Mouse (Mus musculus): ENCODE data around the gene Hmgcs2. TPM values are rescaled to one million over a fixed set of nuclear protein-coding genes. Genes with fewer than 3 reads are reported as not detected.

Gene Hmgcs2
- polyA plus RNA-seq, 1 experiment from 2014 or later: 754 TPM

DNA sequence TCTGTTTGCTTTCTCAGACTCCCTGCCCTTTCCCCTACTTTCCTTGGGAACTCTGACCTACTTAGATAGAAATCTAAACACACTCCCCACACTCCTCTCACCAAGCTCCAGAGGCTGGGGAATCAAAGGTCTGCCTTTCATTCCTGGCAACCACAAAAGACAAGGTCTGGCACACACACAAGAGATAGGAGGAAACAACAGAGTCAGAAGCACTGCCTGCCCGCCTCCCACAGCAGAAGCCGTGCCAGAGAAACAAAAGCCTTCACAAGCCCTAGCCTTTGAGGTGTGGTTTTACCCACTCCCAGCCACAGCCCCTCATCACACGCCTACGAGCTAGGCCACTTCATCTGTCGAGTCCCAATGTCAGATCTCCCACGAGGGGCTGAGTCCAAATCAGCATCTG lies 13.0 kb upstream of the Hmgcs2 start:
- Histone ChIP-seq H3K9me3 (ENCODE audit: control insufficient read depth) (no peaks in the 10 kb centered on the region), H3K4me1 (replicated peaks; ENCODE audit: control insufficient read depth, insufficient read depth, low read length) (peaks cover 12% of the 10 kb centered on the region), H3K27me3 (replicated peaks; ENCODE audit: control insufficient read depth, insufficient read depth, low read length) (no peaks in the 10 kb centered on the region), H3K4me2 (replicated peaks; ENCODE audit: low read depth) (peak overlapping the region; percentile 37), H3K4me3 (ENCODE audit: low read depth, low read length) (no peak overlapping the region), H3K36me3 (ENCODE audit: control insufficient read depth, insufficient read depth) (no peaks in the 10 kb centered on the region), H3K27ac (ENCODE audit: low read depth, low read length) (peak overlapping the region; percentile 85), H3K9ac (ENCODE audit: low read depth, low read length) (no peak overlapping the region)
- 7% methylated on average over 6 of the region's 6 CpGs for WGBS
- no peak for TF ChIP-seq CTCF (IDR thresholded peaks at IDR 0.05; ENCODE audit: low read depth)
- peak; percentile 94 for ATAC-seq

DNA sequence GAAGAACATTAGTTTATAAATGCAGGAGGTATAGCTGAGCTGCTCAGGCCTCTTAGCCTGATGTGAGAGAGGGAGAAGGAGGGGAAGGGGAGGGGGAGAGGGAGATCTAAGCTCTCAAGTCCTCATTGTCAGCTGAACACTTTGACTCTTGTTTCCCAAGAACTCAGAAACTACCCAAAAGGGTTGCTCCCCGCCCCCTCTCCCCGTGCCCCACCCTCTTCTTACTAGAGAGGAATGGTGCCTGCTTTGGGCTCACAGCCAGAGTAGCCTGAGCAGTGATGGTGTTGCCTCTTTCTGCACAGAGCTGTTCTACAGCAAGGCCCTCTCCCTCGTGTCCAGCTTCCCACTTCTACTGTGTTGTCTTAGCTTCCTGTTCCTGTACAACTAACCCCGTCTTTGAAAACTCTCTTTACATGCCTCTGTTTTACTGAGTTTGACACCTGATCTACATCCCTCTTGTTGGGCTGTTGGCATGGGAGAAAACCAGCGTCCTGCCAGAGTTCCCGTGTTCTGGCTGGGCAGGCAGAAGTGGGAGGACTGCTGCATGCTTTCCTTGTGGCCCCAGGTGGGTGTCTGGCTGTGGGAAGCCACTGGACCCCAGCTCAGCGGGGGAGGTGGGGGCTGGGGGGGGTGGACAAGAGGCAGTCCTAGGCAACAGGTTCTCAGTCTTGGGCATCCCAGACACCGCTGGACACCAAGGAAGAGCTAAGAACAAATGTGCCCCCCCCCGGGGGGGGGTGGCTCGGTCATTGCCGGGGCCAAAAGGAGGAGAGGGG lies 6.4 kb upstream of the Hmgcs2 start:
- no peaks in the 10 kb centered on the region for H3K9me3 ChIP-seq (ENCODE audit: control insufficient read depth)
- 56% methylated on average over 11 of the region's 11 CpGs for WGBS
- H3K4me3 ChIP-seq (ENCODE audit: low read depth, low read length): no peak overlapping the region
- no peak overlapping the region for H3K27ac ChIP-seq (ENCODE audit: low read depth, low read length)
- peaks cover 7% of the 10 kb centered on the region; the same call in 1 of the 2 replicates for H3K4me1 ChIP-seq (replicated peaks; ENCODE audit: control insufficient read depth, insufficient read depth, low read length)
- no peaks in the 10 kb centered on the region for H3K36me3 ChIP-seq (ENCODE audit: control insufficient read depth, insufficient read depth)
- no peak overlapping the region for H3K4me2 ChIP-seq (replicated peaks; ENCODE audit: low read depth)
- ATAC-seq: 0 out of 2 replicates have a peak, but pooled peaks have one; percentile 26
- TF ChIP-seq CTCF (IDR thresholded peaks at IDR 0.05; ENCODE audit: low read depth): no peak
- no peaks in the 10 kb centered on the region for H3K27me3 ChIP-seq (replicated peaks; ENCODE audit: control insufficient read depth, insufficient read depth, low read length)
- no peak overlapping the region for H3K9ac ChIP-seq (ENCODE audit: low read depth, low read length)

GRCm38 (mm10) chr3:98279682-98280081 lies 553 bp upstream of the Hmgcs2 start:
- peak; percentile 78 for ATAC-seq
- no peaks in the 10 kb centered on the region for H3K27me3 ChIP-seq (replicated peaks; ENCODE audit: control insufficient read depth, insufficient read depth, low read length)
- peak overlapping the region; percentile 58; the same call in 1 of the 2 replicates for H3K4me3 ChIP-seq (ENCODE audit: low read depth, low read length)
- peaks cover 4% of the 10 kb centered on the region; the same call in 1 of the 2 replicates for H3K4me1 ChIP-seq (replicated peaks; ENCODE audit: control insufficient read depth, insufficient read depth, low read length)
- no peak for TF ChIP-seq CTCF (IDR thresholded peaks at IDR 0.05; ENCODE audit: low read depth)
- peaks cover 8% of the 10 kb centered on the region; the same call in 1 of the 2 replicates for H3K36me3 ChIP-seq (ENCODE audit: control insufficient read depth, insufficient read depth)
- no peaks in the 10 kb centered on the region for H3K9me3 ChIP-seq (ENCODE audit: control insufficient read depth)
- WGBS: 26% methylated on average over 4 of the region's 4 CpGs
- no peak overlapping the region for H3K9ac ChIP-seq (ENCODE audit: low read depth, low read length)
- H3K27ac ChIP-seq (ENCODE audit: low read depth, low read length): peak overlapping the region; percentile 91
- peak overlapping the region; percentile 68 for H3K4me2 ChIP-seq (replicated peaks; ENCODE audit: low read depth)

GRCm38 (mm10) chr3:98280933-98281678 lies 871 bp downstream of the Hmgcs2 start:
- WGBS: 17% methylated on average over 12 of the region's 12 CpGs
- Histone ChIP-seq H3K4me2 (replicated peaks; ENCODE audit: low read depth) (peak overlapping the region; percentile 68), H3K9ac (ENCODE audit: low read depth, low read length) (peak overlapping the region; percentile 58)

DNA sequence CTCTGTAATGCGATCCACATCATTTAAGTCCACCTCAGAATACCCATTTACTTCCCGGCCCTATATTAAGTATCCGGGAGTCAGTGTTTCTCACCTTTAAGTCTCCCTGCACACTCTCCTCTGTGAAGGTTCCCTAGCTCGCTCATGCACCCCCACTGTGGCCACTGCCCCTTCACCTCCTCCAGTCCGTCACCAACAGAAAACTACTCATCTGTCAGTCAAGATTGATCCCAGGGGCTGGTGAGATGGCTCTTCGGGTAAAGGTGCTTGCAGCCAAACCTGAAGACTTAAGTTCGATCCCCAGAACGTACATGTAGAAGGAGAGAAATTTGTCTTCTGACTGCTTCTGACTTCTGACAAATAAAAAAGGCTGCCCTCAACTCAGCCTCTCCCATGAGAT lies 2.2 kb downstream of the Hmgcs2 start:
- H3K4me2 ChIP-seq (replicated peaks; ENCODE audit: low read depth): peak overlapping the region; percentile 68
- no peak overlapping the region for H3K27ac ChIP-seq (ENCODE audit: low read depth, low read length)
- no peak for TF ChIP-seq CTCF (IDR thresholded peaks at IDR 0.05; ENCODE audit: low read depth)
- H3K4me1 ChIP-seq (replicated peaks; ENCODE audit: control insufficient read depth, insufficient read depth, low read length): peaks cover 4% of the 10 kb centered on the region; the same call in 1 of the 2 replicates
- no peaks in the 10 kb centered on the region for H3K9me3 ChIP-seq (ENCODE audit: control insufficient read depth)
- peak overlapping the region; percentile 58 for H3K4me3 ChIP-seq (ENCODE audit: low read depth, low read length)
- peak overlapping the region; percentile 32; the same call in 1 of the 2 replicates for H3K9ac ChIP-seq (ENCODE audit: low read depth, low read length)
- H3K36me3 ChIP-seq (ENCODE audit: control insufficient read depth, insufficient read depth): peaks cover 8% of the 10 kb centered on the region; the same call in 1 of the 2 replicates
- H3K27me3 ChIP-seq (replicated peaks; ENCODE audit: control insufficient read depth, insufficient read depth, low read length): no peaks in the 10 kb centered on the region
- ATAC-seq: no peak
- WGBS: 87% methylated on average over 8 of the region's 8 CpGs

More at GRCm38 (mm10) chr3:98280933-98281678, 871 bp downstream of the Hmgcs2 start:
- peaks cover 4% of the 10 kb centered on the region; the same call in 1 of the 2 replicates for H3K4me1 ChIP-seq (replicated peaks; ENCODE audit: control insufficient read depth, insufficient read depth, low read length)
- H3K27ac ChIP-seq (ENCODE audit: low read depth, low read length): peak overlapping the region; percentile 91
- peak; percentile 58 for ATAC-seq
- H3K27me3 ChIP-seq (replicated peaks; ENCODE audit: control insufficient read depth, insufficient read depth, low read length): no peaks in the 10 kb centered on the region
- H3K9me3 ChIP-seq (ENCODE audit: control insufficient read depth): no peaks in the 10 kb centered on the region
- peak; percentile 97 for TF ChIP-seq CTCF (IDR thresholded peaks at IDR 0.05; ENCODE audit: low read depth)
- H3K4me3 ChIP-seq (ENCODE audit: low read depth, low read length): peak overlapping the region; percentile 58
- H3K36me3 ChIP-seq (ENCODE audit: control insufficient read depth, insufficient read depth): peaks cover 8% of the 10 kb centered on the region; the same call in 1 of the 2 replicates

GRCm38 (mm10) chr3:98283205-98283604 lies 3.0 kb downstream of the Hmgcs2 start:
- no peak for ATAC-seq
- peaks cover 10% of the 10 kb centered on the region; the same call in 1 of the 2 replicates for H3K36me3 ChIP-seq (ENCODE audit: control insufficient read depth, insufficient read depth)
- H3K4me2 ChIP-seq (replicated peaks; ENCODE audit: low read depth): peak overlapping the region; percentile 68
- peak overlapping the region; percentile 58 for H3K4me3 ChIP-seq (ENCODE audit: low read depth, low read length)
- H3K27me3 ChIP-seq (replicated peaks; ENCODE audit: control insufficient read depth, insufficient read depth, low read length): no peaks in the 10 kb centered on the region
- H3K4me1 ChIP-seq (replicated peaks; ENCODE audit: control insufficient read depth, insufficient read depth, low read length): peaks cover 4% of the 10 kb centered on the region; the same call in 1 of the 2 replicates
- no peak overlapping the region; the same call in none of the 2 replicates for H3K27ac ChIP-seq (ENCODE audit: low read depth, low read length)
- TF ChIP-seq CTCF (IDR thresholded peaks at IDR 0.05; ENCODE audit: low read depth): no peak
- H3K9ac ChIP-seq (ENCODE audit: low read depth, low read length): 0 out of 2 replicates have a peak overlapping the region, but pooled peaks have one; percentile 2
- no peaks in the 10 kb centered on the region for H3K9me3 ChIP-seq (ENCODE audit: control insufficient read depth)
- WGBS: 79% methylated on average over 5 of the region's 5 CpGs

All from intestine, postnatal 0 days (tissue).